Mouse (Mus musculus) lung, postnatal 0 days (tissue): ENCODE results near the gene Ahdc1.

Experiments
- CTCF ChIP-seq: IDR thresholded peaks from 2 replicates; pipeline ENCODE4 v1.5.1; 2016; ENCODE audit warnings: antibody characterized with exemption, mild to moderate bottlenecking
- EP300 ChIP-seq: IDR thresholded peaks from 2 replicates; pipeline ENCODE4 v1.6.1; 2016; ENCODE audit warnings: antibody characterized with exemption, mild to moderate bottlenecking, control low read depth

DNA sequence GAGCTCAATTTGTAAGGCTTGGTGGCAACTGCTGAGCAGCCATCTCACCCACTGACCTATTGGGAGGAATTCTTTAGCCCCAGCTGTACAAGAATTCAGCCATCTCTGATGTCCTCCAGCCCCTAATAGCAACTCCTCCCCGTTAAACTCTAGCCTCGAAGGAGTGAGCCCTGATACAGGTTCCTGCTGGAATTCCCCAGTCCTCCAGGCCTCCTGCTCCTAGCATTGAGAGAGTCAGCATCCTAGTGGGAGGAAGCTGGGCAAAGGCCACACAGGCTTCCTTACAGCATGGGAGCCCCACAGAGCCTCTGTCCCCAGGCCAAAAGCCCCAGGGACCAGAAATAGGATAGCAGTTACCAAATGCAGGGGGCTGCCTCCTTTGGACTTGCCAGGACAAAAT lies 47.6 kb upstream of the Ahdc1 start:
- no peak for TF ChIP-seq CTCF
- no peak for TF ChIP-seq EP300
